Mouse (Mus musculus): ENCODE measurements around the gene Slc27a1.
"Not testable (repeated sequence)": the region's sequence is repeated elsewhere in the genome, so short reads cannot be mapped to it uniquely, and the experiment has no call there.

Slc27a1 gene

GRCm38 (mm10) chr8:71568387-71568937 is at the start of gene Slc27a1:
Slc27a1 (plus strand) TSS chr8:71568882.
- DNase-seq = peak in 1 of 2 experiments; percentile 16

GRCm38 (mm10) chr8:71519037-71519825 is 49.5 kb upstream of the Slc27a1 start:
- DNase-seq = peak in 1 of 2 experiments; percentile 52

GRCm38 (mm10) chr8:71521634-71522033 is 47.0 kb upstream of the Slc27a1 start:
- peak; percentile 85 to 94 for DNase-seq

GRCm38 (mm10) chr8:71525226-71526050 is 43.2 kb upstream of the Slc27a1 start, which contains the start of gene Ccdc194:
Ccdc194 (minus strand) TSS chr8:71525711.
- DNase-seq = no peak

GRCm38 (mm10) chr8:71526272-71526671 is 42.4 kb upstream of the Slc27a1 start:
- DNase-seq = no peak

GRCm38 (mm10) chr8:71527162-71527870 is 41.4 kb upstream of the Slc27a1 start:
- no peak for DNase-seq

- DNase-seq = no peak
Observed at GRCm38 (mm10) chr8:71528362-71529073, 40.2 kb upstream of the Slc27a1 start.

- DNase-seq = not testable (repeated sequence)
Observed at GRCm38 (mm10) chr8:71530735-71531467, 37.8 kb upstream of the Slc27a1 start.

GRCm38 (mm10) chr8:71534263-71534810 is 34.3 kb upstream of the Slc27a1 start:
- no peak for DNase-seq

- DNase-seq = no peak
Observed at GRCm38 (mm10) chr8:71535663-71536062, 33.0 kb upstream of the Slc27a1 start.

- DNase-seq = peak; percentile 76 to 89
Observed at GRCm38 (mm10) chr8:71537028-71537867, 31.4 kb upstream of the Slc27a1 start, which contains the start of gene Bst2. Bst2 (minus strand) TSS chr8:71537456.

GRCm38 (mm10) chr8:71542632-71543343 is 25.9 kb upstream of the Slc27a1 start, which contains the start of gene Mvb12a:
Mvb12a (plus strand) TSS chr8:71542922.
- DNase-seq = peak; percentile 93 to 94

- DNase-seq = no peak
Observed at GRCm38 (mm10) chr8:71543755-71544154, 24.9 kb upstream of the Slc27a1 start.

GRCm38 (mm10) chr8:71545053-71545452 is 23.6 kb upstream of the Slc27a1 start:
- no peak for DNase-seq

GRCm38 (mm10) chr8:71547590-71547989 is 21.1 kb upstream of the Slc27a1 start:
- DNase-seq = no peak

- no peak for DNase-seq
Observed at GRCm38 (mm10) chr8:71550754-71551153, 17.9 kb upstream of the Slc27a1 start.

- DNase-seq = no peak
Observed at GRCm38 (mm10) chr8:71552770-71553169, 15.9 kb upstream of the Slc27a1 start.

- DNase-seq = no peak
Observed at GRCm38 (mm10) chr8:71554001-71554400, 14.7 kb upstream of the Slc27a1 start.

GRCm38 (mm10) chr8:71554644-71555043 is 14.0 kb upstream of the Slc27a1 start:
- no peak for DNase-seq

All from spleen, adult 18-20 months (tissue).